Mouse (Mus musculus): Measurements from ENCODE around the gene A4galt.

Gene A4galt

GRCm38 (mm10) chr15:83265269-83265668 is 13.7 kb upstream of the A4galt start:
- DNase-seq: no peak

GRCm38 (mm10) chr15:83263405-83263804 is 11.8 kb upstream of the A4galt start:
- DNase-seq: no peak

GRCm38 (mm10) chr15:83257906-83258305 is 6.3 kb upstream of the A4galt start:
- peak in 1 of 2 experiments; percentile 46 for DNase-seq

- DNase-seq: no peak
Measured at GRCm38 (mm10) chr15:83256491-83256890, 4.9 kb upstream of the A4galt start.

GRCm38 (mm10) chr15:83255944-83256343 is 4.4 kb upstream of the A4galt start:
- peak; percentile 28 to 46 for DNase-seq

GRCm38 (mm10) chr15:83255191-83255782 is 3.7 kb upstream of the A4galt start:
- DNase-seq: no peak

GRCm38 (mm10) chr15:83254372-83255070 is 2.9 kb upstream of the A4galt start:
- no peak for DNase-seq

- peak; percentile 56 to 71 for DNase-seq
Measured at GRCm38 (mm10) chr15:83252060-83252459, 486 bp upstream of the A4galt start.

GRCm38 (mm10) chr15:83250651-83251175 is 861 bp downstream of the A4galt start:
- peak in 1 of 2 experiments; percentile 41 for DNase-seq

- DNase-seq: no peak
Measured at GRCm38 (mm10) chr15:83249535-83250287, 1.9 kb downstream of the A4galt start.

- DNase-seq: no peak
Measured at GRCm38 (mm10) chr15:83248236-83248844, 3.2 kb downstream of the A4galt start.

GRCm38 (mm10) chr15:83244371-83244770 is 7.2 kb downstream of the A4galt start:
- no peak for DNase-seq

GRCm38 (mm10) chr15:83241961-83242680 is 9.5 kb downstream of the A4galt start:
- DNase-seq: no peak

GRCm38 (mm10) chr15:83241497-83241896 is 10.1 kb downstream of the A4galt start:
- peak; percentile 78 to 85 for DNase-seq

GRCm38 (mm10) chr15:83237460-83238243 is 13.9 kb downstream of the A4galt start:
- no peak for DNase-seq

- no peak for DNase-seq
Measured at GRCm38 (mm10) chr15:83236824-83237223, 14.8 kb downstream of the A4galt start.

- DNase-seq: no peak
Measured at GRCm38 (mm10) chr15:83233219-83233992, 18.2 kb downstream of the A4galt start.

- no peak for DNase-seq
Measured at GRCm38 (mm10) chr15:83227559-83227958, 24.0 kb downstream of the A4galt start.

GRCm38 (mm10) chr15:83226871-83227270 is 24.7 kb downstream of the A4galt start:
- DNase-seq: no peak

- DNase-seq: no peak
Measured at GRCm38 (mm10) chr15:83226066-83226834, 25.3 kb downstream of the A4galt start.

All from kidney, postnatal 36 days (tissue).